Mouse (Mus musculus): ENCODE measurements around the gene Gm47996. TPM values are rescaled to one million over a fixed set of nuclear protein-coding genes. Genes with fewer than 3 reads are reported as not detected.

Gm47996 gene
- total and polyA plus RNA-seq, 2 experiments, result not detected

- H3K79me2 ChIP-seq (ENCODE audit: control insufficient read depth, insufficient read depth, low read length), result no peaks in the 10 kb centered on the region
- 94% methylated on average over 1 of the region's 1 CpGs for WGBS
- no peak overlapping the region for H3K9ac ChIP-seq (ENCODE audit: low read depth, low read length)
- no peak overlapping the region for H3K27ac ChIP-seq (replicated peaks; ENCODE audit: insufficient read depth, low read depth, low read length)
- no peaks in the 10 kb centered on the region for H3K27me3 ChIP-seq (ENCODE audit: control insufficient read depth, insufficient read depth, low read length)
- no peak overlapping the region for H3K4me3 ChIP-seq (ENCODE audit: insufficient read depth, low read depth, low read length)
- DNase-seq (ENCODE audit: extremely low read depth, low read depth, low spot score), result no peak
- TF ChIP-seq CTCF (IDR thresholded peaks at IDR 0.05; ENCODE audit: low read depth, low read length), result no peak
- TF ChIP-seq POLR2A (IDR thresholded peaks at IDR 0.05; ENCODE audit: extremely low read depth, insufficient read depth, low read length), result no peak
- H3K36me3 ChIP-seq (ENCODE audit: control insufficient read depth, insufficient read depth, low read length), result no peaks in the 10 kb centered on the region
- no peaks in the 10 kb centered on the region for H3K4me1 ChIP-seq (ENCODE audit: control insufficient read depth, insufficient read depth, low read length)
Measured at GRCm38 (mm10) chr1:151228320-151228989, 18.5 kb downstream of the Gm47996 start.

DNA sequence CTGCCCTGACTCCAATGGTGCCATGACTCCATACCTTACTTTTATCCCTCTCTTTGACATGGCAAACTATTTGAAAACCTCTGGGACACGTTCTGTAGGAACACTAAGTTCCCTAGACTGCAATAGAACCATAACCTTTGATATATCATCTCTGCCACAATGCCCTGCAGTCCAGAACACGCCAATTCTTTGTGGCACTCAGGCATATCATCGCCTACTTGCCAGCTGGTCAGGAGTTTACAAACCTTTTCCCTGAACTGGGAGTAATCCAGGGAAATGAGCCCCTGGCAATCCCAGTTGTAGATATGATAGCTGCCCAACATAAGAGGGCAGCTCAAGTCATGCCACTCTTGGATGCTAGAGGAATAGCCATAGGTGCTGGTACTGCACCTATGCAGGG is 22.4 kb downstream of the Gm47996 start:
- Histone ChIP-seq H3K27ac (replicated peaks; ENCODE audit: insufficient read depth, low read depth, low read length) (no peak overlapping the region), H3K4me3 (ENCODE audit: insufficient read depth, low read depth, low read length) (no peak overlapping the region), H3K9ac (ENCODE audit: low read depth, low read length) (no peak overlapping the region), H3K36me3 (ENCODE audit: control insufficient read depth, insufficient read depth, low read length) (no peaks in the 10 kb centered on the region), H3K27me3 (ENCODE audit: control insufficient read depth, insufficient read depth, low read length) (no peaks in the 10 kb centered on the region), H3K79me2 (ENCODE audit: control insufficient read depth, insufficient read depth, low read length) (no peaks in the 10 kb centered on the region), H3K4me1 (ENCODE audit: control insufficient read depth, insufficient read depth, low read length) (no peaks in the 10 kb centered on the region)
- DNase-seq (ENCODE audit: extremely low read depth, low read depth, low spot score), result no peak
- 90% methylated on average over 3 of the region's 3 CpGs for WGBS
- TF ChIP-seq POLR2A (IDR thresholded peaks at IDR 0.05; ENCODE audit: extremely low read depth, insufficient read depth, low read length), result no peak
- TF ChIP-seq CTCF (IDR thresholded peaks at IDR 0.05; ENCODE audit: low read depth, low read length), result no peak

DNA sequence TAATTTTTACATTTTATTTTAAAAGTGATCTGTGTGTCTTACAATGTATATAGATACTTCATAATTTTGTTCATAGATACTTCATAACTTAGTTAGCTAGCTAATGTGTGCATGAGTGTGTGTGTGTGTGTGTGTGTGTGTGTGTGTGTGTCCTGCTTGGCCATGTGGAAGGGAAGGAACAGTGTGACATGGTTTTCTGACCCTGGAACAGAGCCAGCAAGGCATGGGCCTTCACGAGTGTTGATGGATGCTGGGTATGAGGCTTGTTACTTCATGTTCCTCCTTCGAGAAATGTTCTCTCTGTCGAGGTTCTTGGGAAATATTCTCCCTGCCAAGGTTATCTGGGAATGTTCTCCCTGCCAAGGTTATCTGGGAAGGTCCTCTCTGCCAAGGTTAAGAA is 23.8 kb downstream of the Gm47996 start:
- Histone ChIP-seq H3K79me2 (ENCODE audit: control insufficient read depth, insufficient read depth, low read length) (no peaks in the 10 kb centered on the region), H3K27ac (replicated peaks; ENCODE audit: insufficient read depth, low read depth, low read length) (no peak overlapping the region), H3K27me3 (ENCODE audit: control insufficient read depth, insufficient read depth, low read length) (no peaks in the 10 kb centered on the region), H3K9ac (ENCODE audit: low read depth, low read length) (no peak overlapping the region), H3K4me1 (ENCODE audit: control insufficient read depth, insufficient read depth, low read length) (no peaks in the 10 kb centered on the region), H3K4me3 (ENCODE audit: insufficient read depth, low read depth, low read length) (no peak overlapping the region), H3K36me3 (ENCODE audit: control insufficient read depth, insufficient read depth, low read length) (no peaks in the 10 kb centered on the region)
- 83% methylated on average over 3 of the region's 3 CpGs for WGBS
- no peak for DNase-seq (ENCODE audit: extremely low read depth, low read depth, low spot score)
- TF ChIP-seq POLR2A (IDR thresholded peaks at IDR 0.05; ENCODE audit: extremely low read depth, insufficient read depth, low read length) (no peak), CTCF (IDR thresholded peaks at IDR 0.05; ENCODE audit: low read depth, low read length) (no peak)

DNA sequence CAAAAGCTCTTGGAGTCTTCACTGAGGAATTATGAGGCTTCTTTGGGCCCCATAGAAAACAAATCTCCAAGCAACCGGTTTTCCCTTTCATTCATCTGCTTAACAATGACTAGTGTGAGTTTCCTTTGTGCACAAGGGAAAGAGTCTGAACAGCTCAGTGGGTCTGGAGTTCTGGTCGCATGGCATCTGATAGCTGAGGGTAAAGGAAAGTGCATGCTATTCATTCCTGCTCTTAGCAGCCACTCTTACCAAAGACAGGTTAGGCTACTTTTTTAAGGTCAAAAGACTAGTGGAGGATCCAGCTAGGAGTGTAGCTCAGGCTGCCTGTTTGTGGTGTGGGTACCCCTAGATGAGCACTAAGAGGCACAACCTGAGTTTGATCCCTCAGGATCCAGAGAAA is 25.6 kb downstream of the Gm47996 start:
- H3K4me1 ChIP-seq (ENCODE audit: control insufficient read depth, insufficient read depth, low read length), result no peaks in the 10 kb centered on the region
- no peaks in the 10 kb centered on the region for H3K36me3 ChIP-seq (ENCODE audit: control insufficient read depth, insufficient read depth, low read length)
- no peak for TF ChIP-seq POLR2A (IDR thresholded peaks at IDR 0.05; ENCODE audit: extremely low read depth, insufficient read depth, low read length)
- no peak for TF ChIP-seq CTCF (IDR thresholded peaks at IDR 0.05; ENCODE audit: low read depth, low read length)
- 84% methylated on average over 2 of the region's 2 CpGs for whole genome bisulfite sequencing
- no peak overlapping the region for H3K9ac ChIP-seq (ENCODE audit: low read depth, low read length)
- no peak for DNase-seq (ENCODE audit: extremely low read depth, low read depth, low spot score)
- no peaks in the 10 kb centered on the region for H3K79me2 ChIP-seq (ENCODE audit: control insufficient read depth, insufficient read depth, low read length)
- no peak overlapping the region for H3K27ac ChIP-seq (replicated peaks; ENCODE audit: insufficient read depth, low read depth, low read length)
- no peak overlapping the region for H3K4me3 ChIP-seq (ENCODE audit: insufficient read depth, low read depth, low read length)
- H3K27me3 ChIP-seq (ENCODE audit: control insufficient read depth, insufficient read depth, low read length), result no peaks in the 10 kb centered on the region

DNA sequence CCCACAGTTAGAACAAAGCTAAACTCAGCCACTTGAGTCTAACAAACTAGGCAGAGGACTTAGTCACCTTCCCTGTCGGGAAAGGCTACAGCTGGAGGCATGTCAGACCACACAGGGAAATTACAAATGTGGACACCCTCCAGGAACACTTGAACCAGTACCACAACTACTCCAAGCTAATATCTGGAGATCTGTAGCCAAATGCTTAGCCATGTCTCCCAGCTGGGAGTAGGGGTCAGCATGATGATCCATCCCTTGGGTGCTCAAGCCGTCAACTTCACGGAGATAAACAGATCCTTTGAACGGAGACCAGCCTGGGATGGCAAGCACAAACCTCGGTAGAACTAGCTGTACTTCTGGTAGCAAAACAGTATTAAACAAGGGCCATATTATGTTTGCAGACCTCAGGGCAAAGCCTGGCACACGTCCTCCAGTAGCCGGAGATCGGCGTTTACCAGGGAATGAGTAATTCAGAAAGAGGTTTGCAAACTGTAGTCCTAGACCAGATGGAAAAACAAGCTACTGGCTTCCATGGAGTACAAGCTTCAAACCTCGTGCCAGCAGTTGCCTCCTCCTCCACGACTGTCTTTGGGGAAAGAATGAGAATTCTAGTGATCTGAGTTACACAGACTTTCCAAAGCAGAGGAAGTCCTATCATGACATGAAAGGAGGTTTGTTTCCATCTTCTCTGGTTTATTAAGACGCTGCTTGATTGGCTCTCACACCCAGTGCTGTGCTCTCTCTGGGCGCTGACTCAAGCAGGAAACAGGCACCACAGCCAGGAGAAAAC is 26.4 kb downstream of the Gm47996 start:
- DNase-seq (ENCODE audit: extremely low read depth, low read depth, low spot score), result no peak
- Histone ChIP-seq H3K27ac (replicated peaks; ENCODE audit: insufficient read depth, low read depth, low read length) (no peak overlapping the region), H3K79me2 (ENCODE audit: control insufficient read depth, insufficient read depth, low read length) (no peaks in the 10 kb centered on the region), H3K4me3 (ENCODE audit: insufficient read depth, low read depth, low read length) (no peak overlapping the region), H3K4me1 (ENCODE audit: control insufficient read depth, insufficient read depth, low read length) (no peaks in the 10 kb centered on the region), H3K9ac (ENCODE audit: low read depth, low read length) (no peak overlapping the region), H3K27me3 (ENCODE audit: control insufficient read depth, insufficient read depth, low read length) (no peaks in the 10 kb centered on the region), H3K36me3 (ENCODE audit: control insufficient read depth, insufficient read depth, low read length) (no peaks in the 10 kb centered on the region)
- TF ChIP-seq POLR2A (IDR thresholded peaks at IDR 0.05; ENCODE audit: extremely low read depth, insufficient read depth, low read length) (no peak), CTCF (IDR thresholded peaks at IDR 0.05; ENCODE audit: low read depth, low read length) (no peak)
- 75% methylated on average over 13 of the region's 13 CpGs for WGBS

- TF ChIP-seq POLR2A (IDR thresholded peaks at IDR 0.05; ENCODE audit: extremely low read depth, insufficient read depth, low read length) (no peak), CTCF (IDR thresholded peaks at IDR 0.05; ENCODE audit: low read depth, low read length) (no peak)
- Histone ChIP-seq H3K27ac (replicated peaks; ENCODE audit: insufficient read depth, low read depth, low read length) (no peak overlapping the region), H3K36me3 (ENCODE audit: control insufficient read depth, insufficient read depth, low read length) (no peaks in the 10 kb centered on the region), H3K9ac (ENCODE audit: low read depth, low read length) (no peak overlapping the region), H3K4me3 (ENCODE audit: insufficient read depth, low read depth, low read length) (no peak overlapping the region), H3K79me2 (ENCODE audit: control insufficient read depth, insufficient read depth, low read length) (no peaks in the 10 kb centered on the region), H3K4me1 (ENCODE audit: control insufficient read depth, insufficient read depth, low read length) (no peaks in the 10 kb centered on the region), H3K27me3 (ENCODE audit: control insufficient read depth, insufficient read depth, low read length) (no peaks in the 10 kb centered on the region)
- 87% methylated on average over 3 of the region's 3 CpGs for whole genome bisulfite sequencing
- DNase-seq (ENCODE audit: extremely low read depth, low read depth, low spot score), result no peak
Measured at GRCm38 (mm10) chr1:151237780-151238179, 27.8 kb downstream of the Gm47996 start.

All from liver, adult 2 months (tissue).